8 mouse cellular contexts compared by ENCODE assay signal in genomic region chr10:39552351-39552814, GRCm38 (mm10).
DNase-seq lines count a peak whose midpoint lies in the region; ATAC-seq lines count a peak whose summit lies in the region.

No protein-coding gene starts in this region.

- H3K27ac ChIP-seq in kidney, embryonic 16.5 days (ENCODE audit: low read length): peak overlapping the region; percentile 87
- H3K27ac ChIP-seq in embryonic facial prominence, embryonic 14.5 days (replicated peaks; ENCODE audit: low read depth, low read length): peak overlapping the region; percentile 70
- peak overlapping the region; percentile 91 for H3K27ac ChIP-seq in hindbrain, embryonic 15.5 days (replicated peaks)
- peak overlapping the region; percentile 95 for H3K27ac ChIP-seq in neural tube, embryonic 14.5 days (ENCODE audit: low read depth, low read length)

- 0 out of 2 replicates have a peak overlapping the region, but pooled peaks have one; percentile 3 for H3K4me2 ChIP-seq in kidney, embryonic 16.5 days (replicated peaks; ENCODE audit: low read depth, low read length)
- H3K4me2 ChIP-seq in embryonic facial prominence, embryonic 14.5 days (ENCODE audit: low read depth, low read length): no peak overlapping the region
- H3K4me2 ChIP-seq in hindbrain, embryonic 15.5 days: no peak overlapping the region
- no peak overlapping the region for H3K4me2 ChIP-seq in neural tube, embryonic 14.5 days (ENCODE audit: low read depth, low read length)

- H3K4me1 ChIP-seq in kidney, embryonic 16.5 days (ENCODE audit: insufficient read depth, low read length): peaks cover 64% of the 10 kb centered on the region
- peaks cover 37% of the 10 kb centered on the region for H3K4me1 ChIP-seq in embryonic facial prominence, embryonic 14.5 days (ENCODE audit: control insufficient read depth, insufficient read depth, low read length)
- peaks cover 74% of the 10 kb centered on the region for H3K4me1 ChIP-seq in hindbrain, embryonic 15.5 days (replicated peaks)
- peaks cover 69% of the 10 kb centered on the region for H3K4me1 ChIP-seq in neural tube, embryonic 14.5 days (ENCODE audit: control insufficient read depth, insufficient read depth, low read length)

- peak overlapping the region; percentile 56 for H3K9ac ChIP-seq in kidney, embryonic 16.5 days (replicated peaks; ENCODE audit: low read length)
- peak overlapping the region; percentile 26; the same call in 1 of the 2 replicates for H3K9ac ChIP-seq in embryonic facial prominence, embryonic 14.5 days (ENCODE audit: low read depth, low read length)
- 0 out of 2 replicates have a peak overlapping the region, but pooled peaks have one; percentile 34 for H3K9ac ChIP-seq in hindbrain, embryonic 15.5 days
- peak overlapping the region; percentile 48 for H3K9ac ChIP-seq in neural tube, embryonic 14.5 days (replicated peaks; ENCODE audit: low read depth, low read length)

- DNase-seq in kidney, adult 9 months: no peak
- peak; percentile 74 for DNase-seq in embryonic facial prominence, embryonic 14.5 days (ENCODE audit: low spot score)
- DNase-seq in c-Kit-positive CD71-positive TER-119-positive erythroid progenitor cells, embryonic 14.5 days (ENCODE audit: low spot score): no peak
- DNase-seq in thymus, postnatal 25 days: no peak

- no peaks in the 10 kb centered on the region for H3K9me3 ChIP-seq in kidney, embryonic 16.5 days (ENCODE audit: low read length)
- no peaks in the 10 kb centered on the region for H3K9me3 ChIP-seq in embryonic facial prominence, embryonic 14.5 days (ENCODE audit: control insufficient read depth, low read length)
- H3K9me3 ChIP-seq in hindbrain, embryonic 15.5 days: no peaks in the 10 kb centered on the region
- no peaks in the 10 kb centered on the region for H3K9me3 ChIP-seq in neural tube, embryonic 14.5 days (ENCODE audit: control insufficient read depth, low read length)

- no peaks in the 10 kb centered on the region; the same call in 1 of the 2 replicates for H3K36me3 ChIP-seq in kidney, embryonic 16.5 days (ENCODE audit: insufficient read depth, low read length)
- H3K36me3 ChIP-seq in embryonic facial prominence, embryonic 14.5 days (ENCODE audit: control insufficient read depth, insufficient read depth, low read length): 0 out of 2 replicates have a peak, but pooled peaks cover 9% of the 10 kb centered on the region
- no peaks in the 10 kb centered on the region for H3K36me3 ChIP-seq in hindbrain, embryonic 15.5 days
- peaks cover 11% of the 10 kb centered on the region for H3K36me3 ChIP-seq in neural tube, embryonic 14.5 days (ENCODE audit: control insufficient read depth, insufficient read depth, low read length)

- 14% methylated on average over 6 of the region's 6 CpGs for WGBS in kidney, embryonic 16.5 days
- WGBS in embryonic facial prominence, embryonic 14.5 days: 15% methylated on average over 6 of the region's 6 CpGs
- 6% methylated on average over 6 of the region's 6 CpGs for WGBS in hindbrain, embryonic 15.5 days
- WGBS in neural tube, embryonic 14.5 days: 7% methylated on average over 6 of the region's 6 CpGs

- no peak overlapping the region for H3K4me3 ChIP-seq in kidney, embryonic 16.5 days (ENCODE audit: low read length)
- no peak overlapping the region for H3K4me3 ChIP-seq in embryonic facial prominence, embryonic 14.5 days (ENCODE audit: low read depth, low read length)
- H3K4me3 ChIP-seq in hindbrain, embryonic 15.5 days: no peak overlapping the region
- H3K4me3 ChIP-seq in neural tube, embryonic 14.5 days (ENCODE audit: low read depth, low read length): no peak overlapping the region

- no peaks in the 10 kb centered on the region for H3K27me3 ChIP-seq in kidney, embryonic 16.5 days (ENCODE audit: insufficient read depth, low read length)
- no peaks in the 10 kb centered on the region for H3K27me3 ChIP-seq in embryonic facial prominence, embryonic 14.5 days (replicated peaks; ENCODE audit: control insufficient read depth, insufficient read depth, low read length)
- H3K27me3 ChIP-seq in hindbrain, embryonic 15.5 days: no peaks in the 10 kb centered on the region
- H3K27me3 ChIP-seq in neural tube, embryonic 14.5 days (ENCODE audit: control insufficient read depth, insufficient read depth, low read length): no peaks in the 10 kb centered on the region

- peak; percentile 37; the same call in 1 of the 2 replicates for ATAC-seq in kidney, embryonic 16.5 days (ENCODE audit: low FRiP score, low TSS enrichment)
- peak; percentile 24; the same call in 1 of the 2 replicates for ATAC-seq in embryonic facial prominence, embryonic 14.5 days (ENCODE audit: low read depth)
- ATAC-seq in hindbrain, embryonic 15.5 days (ENCODE audit: low FRiP score, low read depth): peak; percentile 70
- peak; percentile 65 for ATAC-seq in neural tube, embryonic 14.5 days (ENCODE audit: low read depth)
- ATAC-seq in megakaryocyte-erythroid progenitor cell, adult 5-6 weeks (replicated peaks; ENCODE audit: low FRiP score, low TSS enrichment, poor library complexity, severe bottlenecking): no peak
